Mouse (Mus musculus) MEL (cell line): Measurements from ENCODE around the gene Atf7. TPM values are rescaled to one million over a fixed set of nuclear protein-coding genes. Genes with fewer than 3 reads are reported as not detected.

Experiments
- DNase-seq: peaks from one replicate; pipeline ENCODE4 v3.0.0; 2011; ENCODE audit warnings: low read depth, low spot score
- H3K27ac ChIP-seq: 2 replicates; pipeline ENCODE4 v1.5.1; 2012; ENCODE audit warnings: low read depth, mild to moderate bottlenecking, control low read depth, low read length, moderate library complexity; ENCODE audit not compliant: control insufficient read depth
- H3K27me3 ChIP-seq, 2 experiments: fragments of 150-350 bp in 1 of 2; sonication (generic) in 1 of 2; 2 replicates each; pipeline ENCODE4 v1.6.1; 2012; ENCODE audit warnings: low read length in 2 of 2, mild to moderate bottlenecking in 2 of 2, improper control_type of control experiment in 1 of 2, moderate library complexity in 1 of 2; ENCODE audit not compliant: insufficient read depth in 2 of 2, control insufficient read depth in 1 of 2
- H3K36me3 ChIP-seq, 2 experiments: 2 replicates each; pipeline ENCODE4 v1.6.1; 2012 to 2014; ENCODE audit warnings: low read length in 2 of 2, improper control_type of control experiment in 1 of 2, inconsistent platforms in 1 of 2, mild to moderate bottlenecking in 1 of 2; ENCODE audit not compliant: insufficient read depth in 2 of 2, control insufficient read depth in 1 of 2
- H3K4me1 ChIP-seq, 2 experiments: fragments of 150-350 bp in 1 of 2; sonication (generic) in 1 of 2; 2 replicates each; pipeline ENCODE4 v1.6.1; 2012; ENCODE audit warnings: low read length in 2 of 2, improper control_type of control experiment in 1 of 2, mild to moderate bottlenecking in 1 of 2; ENCODE audit not compliant: insufficient read depth in 2 of 2, control insufficient read depth in 1 of 2
- H3K4me3 ChIP-seq, 2 experiments: fragments of 150-350 bp in 1 of 2; sonication (generic) in 1 of 2; 2 replicates each; pipeline ENCODE4 v1.5.1; 2012; ENCODE audit warnings: low read depth in 2 of 2, low read length in 2 of 2, mild to moderate bottlenecking in 2 of 2, moderate library complexity in 2 of 2, control low read depth in 1 of 2, improper control_type of control experiment in 1 of 2; ENCODE audit not compliant: control insufficient read depth in 1 of 2, insufficient read depth in 1 of 2
- H3K79me2 ChIP-seq: 2 replicates; pipeline ENCODE4 v1.6.1; 2012; ENCODE audit warnings: mild to moderate bottlenecking, low read length, moderate library complexity; ENCODE audit not compliant: control insufficient read depth, poor library complexity, insufficient read depth
- H3K9ac ChIP-seq: 2 replicates; pipeline ENCODE4 v1.6.1; 2012; ENCODE audit warnings: low read depth, mild to moderate bottlenecking, control low read depth, low read length, moderate library complexity; ENCODE audit not compliant: control insufficient read depth, poor library complexity, severe bottlenecking
- H3K9me3 ChIP-seq: fragments of 150-350 bp; sonication (generic); replicated peaks from 2 replicates; pipeline ENCODE4 v1.6.1; 2012; ENCODE audit warnings: mild to moderate bottlenecking, low read length, improper control_type of control experiment, moderate library complexity; ENCODE audit not compliant: insufficient read depth
- CHD1 ChIP-seq: IDR thresholded peaks from 2 replicates; pipeline ENCODE4 v1.6.1; 2012; ENCODE audit warnings: low read depth, mild to moderate bottlenecking, inconsistent platforms, low read length, improper control_type of control experiment
- CTCF ChIP-seq, 3 experiments: IDR thresholded peaks in 2 of 3; conservative IDR thresholded peaks in 1 of 3; 2 replicates each; pipeline ENCODE4 v1.5.1; 2011 to 2012; ENCODE audit warnings: low read length in 3 of 3, low read depth in 2 of 3, mild to moderate bottlenecking in 2 of 3, improper control_type of control experiment in 1 of 3, inconsistent platforms in 1 of 3, mixed read lengths in 1 of 3, moderate library complexity in 1 of 3; ENCODE audit not compliant: control insufficient read depth in 1 of 3, insufficient read depth in 1 of 3, poor library complexity in 1 of 3, severe bottlenecking in 1 of 3
- EP300 ChIP-seq, 2 experiments: IDR thresholded peaks; 2 replicates each; pipeline ENCODE4 v1.6.1; 2011; ENCODE audit warnings: improper control_type of control experiment in 2 of 2, low read length in 2 of 2, low read depth in 1 of 2, mild to moderate bottlenecking in 1 of 2
- GABPA ChIP-seq: IDR thresholded peaks from 2 replicates; pipeline ENCODE4 v1.6.1; 2012; ENCODE audit warnings: low read depth, mild to moderate bottlenecking, inconsistent platforms, low read length, improper control_type of control experiment, moderate library complexity
- KAT2A ChIP-seq: conservative IDR thresholded peaks from 2 replicates; pipeline ENCODE4 v1.6.1; 2012; ENCODE audit warnings: low read depth, low read length, improper control_type of control experiment, inconsistent platforms
- MYC ChIP-seq: IDR thresholded peaks from 2 replicates; pipeline ENCODE4 v1.6.1; 2011; ENCODE audit warnings: low read depth, mild to moderate bottlenecking, low read length, improper control_type of control experiment, moderate library complexity
- NELFE ChIP-seq: IDR thresholded peaks from 2 replicates; pipeline ENCODE4 v1.6.1; 2011; ENCODE audit warnings: low read depth, low read length, improper control_type of control experiment
- NRF1 ChIP-seq: IDR thresholded peaks from 2 replicates; pipeline ENCODE4 v1.6.1; 2014; ENCODE audit warnings: low read depth, mild to moderate bottlenecking, inconsistent platforms, low read length, improper control_type of control experiment, moderate library complexity; ENCODE audit not compliant: poor library complexity, insufficient read depth, severe bottlenecking
- POLR2AphosphoS2 ChIP-seq: IDR thresholded peaks from 2 replicates; pipeline ENCODE4 v1.6.1; 2011; ENCODE audit warnings: low read length, improper control_type of control experiment
- SIN3A ChIP-seq: IDR thresholded peaks from 2 replicates; pipeline ENCODE4 v1.6.1; 2012; ENCODE audit warnings: low read length, improper control_type of control experiment, inconsistent platforms
- SMC3 ChIP-seq: IDR thresholded peaks from 2 replicates; pipeline ENCODE4 v1.6.1; 2011; ENCODE audit warnings: low read depth, low read length, improper control_type of control experiment
- TBP ChIP-seq: IDR thresholded peaks from 2 replicates; pipeline ENCODE4 v1.8.0; 2011; ENCODE audit warnings: low read depth, low read length, improper control_type of control experiment
- UBTF ChIP-seq: IDR thresholded peaks from 2 replicates; pipeline ENCODE4 v1.6.1; 2012; ENCODE audit warnings: low read depth, mild to moderate bottlenecking, inconsistent platforms, low read length, improper control_type of control experiment, moderate library complexity, borderline replicate concordance; ENCODE audit not compliant: insufficient read depth
- ZC3H11A ChIP-seq: IDR thresholded peaks from 2 replicates; pipeline ENCODE4 v1.6.1; 2012; ENCODE audit warnings: low read depth, mild to moderate bottlenecking, inconsistent platforms, low read length, improper control_type of control experiment
- ZNF384 ChIP-seq: IDR thresholded peaks from 2 replicates; pipeline ENCODE4 v1.6.1; 2012; ENCODE audit warnings: low read depth, mild to moderate bottlenecking, inconsistent platforms, low read length, improper control_type of control experiment
- polyA plus RNA-seq, 2 experiments: library from polyadenylated mRNA; stranded (reverse) in 1 of 2; unstranded in 1 of 2; fragments of >175 nt in 1 of 2; fragments of >200 nt in 1 of 2; gene quantifications; 2 replicates each; pipeline versions ENCODE4 v1.2.1 to v1.2.4; 2012; ENCODE audit warnings: low replicate concordance in 2 of 2, low read depth in 1 of 2; ENCODE audit not compliant: insufficient read length in 2 of 2, insufficient read depth in 1 of 2, missing spikeins in 1 of 2
- total RNA-seq: library from RNA; depleted of rRNA; stranded (reverse); fragments of 300-350 nt; gene quantifications from 2 replicates; pipeline ENCODE4 v1.2.3, GENCODE M21; 2012

The Atf7 gene
- total and polyA plus RNA-seq, 3 experiments, result 12.8 to 49.6 TPM; not detected in 1

DNA sequence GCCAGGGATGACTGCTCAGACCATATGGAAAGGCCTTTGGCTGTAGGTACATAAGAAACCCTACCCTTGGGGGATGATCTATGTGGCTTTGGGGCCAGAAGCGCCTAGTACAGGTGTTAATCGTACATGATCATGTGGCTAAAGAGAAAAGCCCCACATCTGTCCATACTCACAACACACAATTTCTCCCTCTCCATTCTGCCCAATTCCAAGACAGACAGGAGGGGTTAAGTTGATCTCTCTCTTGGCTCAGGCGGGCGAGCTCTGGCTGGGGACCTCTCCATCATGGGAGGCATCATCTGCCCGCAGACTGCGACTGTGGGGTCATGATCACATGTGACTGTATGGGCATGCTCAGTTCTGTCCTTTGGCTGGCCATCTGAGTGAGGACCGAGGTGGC lies 91.3 kb downstream of the Atf7 start:
- Histone ChIP-seq H3K36me3 (peaks cover 0 to 46% of the 10 kb centered on the region in 2 experiments; a peak in 2 of 4 replicates), H3K4me3 (no peak overlapping the region), H3K9ac (no peak overlapping the region), H3K27me3 (no peaks in the 10 kb centered on the region), H3K79me2 (no peaks in the 10 kb centered on the region), H3K4me1 (no peaks in the 10 kb centered on the region)
- DNase-seq, result no peak
- no peak for TF ChIP-seq ZC3H11A
- no peak for TF ChIP-seq CTCF (IDR thresholded peaks at IDR 0.05 in 2 of 3, conservative IDR thresholded peaks at IDR 0.05 in 1 of 3; ENCODE audit: control insufficient read depth in 1 of 3, insufficient read depth in 1 of 3, low read depth in 2 of 3, low read length in 3 of 3, poor library complexity in 1 of 3, severe bottlenecking in 1 of 3)
- TF ChIP-seq NELFE, result no peak
- no peak for TF ChIP-seq EP300 (IDR thresholded peaks at IDR 0.05; ENCODE audit: low read depth in 1 of 2, low read length in 2 of 2)
- TF ChIP-seq TBP, result no peak
- no peak for TF ChIP-seq ZNF384
- TF ChIP-seq KAT2A, result no peak
- no peak for TF ChIP-seq CHD1
- TF ChIP-seq SIN3A, result no peak
- no peak for TF ChIP-seq SMC3
- no peak for TF ChIP-seq GABPA
- no peak for TF ChIP-seq POLR2AphosphoS2
- TF ChIP-seq, all 39 proteins: peak for 0
- no peak overlapping the region for H3K27ac ChIP-seq
- H3K9me3 ChIP-seq, result no peaks in the 10 kb centered on the region

DNA sequence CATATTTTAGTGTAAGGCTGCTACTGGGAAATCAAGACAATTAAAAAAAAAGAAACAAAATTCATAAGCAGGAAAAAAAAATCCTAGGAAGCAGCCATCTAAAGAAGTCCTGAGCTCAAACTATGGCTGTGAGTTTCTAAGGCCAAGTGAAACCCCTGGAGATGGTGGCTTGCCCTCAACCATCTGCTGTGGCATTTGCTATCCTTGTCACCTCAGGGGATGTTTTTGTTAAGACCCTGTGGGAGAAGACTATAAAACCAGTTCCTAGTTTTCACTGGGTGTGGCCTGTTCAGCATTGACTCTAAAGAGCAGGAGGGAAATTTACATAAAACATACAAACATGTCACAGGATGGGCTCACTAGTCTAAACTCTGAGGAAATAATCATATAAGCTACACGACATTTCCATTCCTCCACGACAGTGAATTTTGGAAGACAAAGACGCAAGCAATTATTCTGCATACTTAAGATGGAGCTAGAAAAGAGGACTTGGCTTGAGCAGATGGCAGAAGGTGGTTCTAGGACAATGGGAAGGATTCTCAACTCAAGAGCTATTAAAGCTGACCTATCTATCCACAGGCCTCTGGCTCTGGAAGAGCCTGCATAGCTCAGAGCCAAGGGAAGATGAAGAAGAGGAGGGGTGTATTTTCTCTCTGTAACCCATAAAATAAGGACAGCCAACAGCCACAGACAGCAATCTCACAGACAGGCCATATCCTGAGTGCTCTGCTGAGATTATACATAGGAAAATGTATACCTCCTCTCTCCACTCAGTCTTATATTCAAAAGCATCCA lies 93.0 kb downstream of the Atf7 start:
- DNase-seq, result no peak
- no peaks in the 10 kb centered on the region for H3K4me1 ChIP-seq
- TF ChIP-seq MYC (no peak), UBTF (no peak), SMC3 (no peak), ZC3H11A (no peak), NRF1 (no peak)
- TF ChIP-seq, all 39 proteins: peak for 0
- Histone ChIP-seq H3K4me3 (no peak overlapping the region), H3K27ac (no peak overlapping the region), H3K9ac (no peak overlapping the region), H3K9me3 (no peaks in the 10 kb centered on the region), H3K79me2 (no peaks in the 10 kb centered on the region), H3K27me3 (no peaks in the 10 kb centered on the region), H3K36me3 (peaks cover 0 to 39% of the 10 kb centered on the region in 2 experiments; a peak in 2 of 4 replicates)
